Mouse (Mus musculus) bone marrow, adult 2 months (tissue): Measurements from ENCODE around the gene Nfe2l1.

ENCODE experiments used
- CTCF ChIP-seq: fragments of 200-500 bp; IDR thresholded peaks from 2 replicates; pipeline ENCODE4 v1.5.1; 2011; ENCODE audit warnings: low read length, control low read depth; ENCODE audit not compliant: control insufficient read depth, insufficient read depth
- POLR2A ChIP-seq: fragments of 200-500 bp; IDR thresholded peaks from 2 replicates; pipeline ENCODE4 v1.6.1; 2011; ENCODE audit warnings: low read depth, mild to moderate bottlenecking, control low read depth, low read length, borderline replicate concordance; ENCODE audit not compliant: control insufficient read depth

- no peak for TF ChIP-seq CTCF
- TF ChIP-seq POLR2A = no peak
These were observed 24.2 kb downstream of the Nfe2l1 start for GRCm38 (mm10) chr11:96805606-96806005.
